ENCODE assay signal across 23 mouse cellular contexts in genomic region chr5:110794363-110794762, GRCm38 (mm10). TPM values are rescaled to one million over a fixed set of nuclear protein-coding genes. Genes with fewer than 3 reads are reported as not detected.
DNase-seq lines count a peak whose midpoint lies in the region; ATAC-seq and TF ChIP-seq lines count a peak whose summit lies in the region.
"Had no signal": no experiment of that assay in that cellular context is flagged by ENCODE, and none has a peak within 500 bp of the region (broad histone marks: within the 10 kb centered on the region; RNA-seq: fewer than 3 reads in every experiment).

No protein-coding gene starts in this region.

- peaks cover 26% of the 10 kb centered on the region for H3K4me1 ChIP-seq in liver, adult 2 months (ENCODE audit: control insufficient read depth, insufficient read depth, low read length)
- no peaks in the 10 kb centered on the region for H3K4me1 ChIP-seq in hindbrain, embryonic 14.5 days (replicated peaks; ENCODE audit: control insufficient read depth, insufficient read depth, low read length)
- H3K4me1 ChIP-seq: forebrain, embryonic 13.5 days; hindbrain, embryonic 12.5 days; lung, embryonic 15.5 days; midbrain, embryonic 10.5 days; neural tube, embryonic 12.5 days had no signal

- no peak for TF ChIP-seq POLR2A in liver, adult 2 months (IDR thresholded peaks at IDR 0.05; ENCODE audit: extremely low read depth, insufficient read depth, low read length)

- DNase-seq in gastrocnemius, postnatal 10 days, result peak; percentile 47
- no peak for DNase-seq in gastrocnemius, postnatal 36 days
- DNase-seq in liver, adult 2 months (ENCODE audit: extremely low read depth, low read depth, low spot score), result peak; percentile 35
- no peak for DNase-seq in liver
- peak; percentile 53 for DNase-seq in kidney, postnatal 10 days
- no peak for DNase-seq in hindbrain, embryonic 14.5 days (ENCODE audit: low spot score)
- DNase-seq in retina, postnatal 1 day, result no peak
- DNase-seq: adrenal gland, postnatal 25 days; layer of hippocampus, adult 9-11 months; right cerebral cortex, postnatal 4 days; thymus, adult 18-20 months; thymus, postnatal 36 days had no signal

- no peak overlapping the region for H3K27ac ChIP-seq in liver, adult 2 months (replicated peaks; ENCODE audit: insufficient read depth, low read depth, low read length)
- no peak overlapping the region for H3K27ac ChIP-seq in hindbrain, embryonic 14.5 days
- H3K27ac ChIP-seq: forebrain, embryonic 13.5 days; heart, embryonic 15.5 days; hindbrain, embryonic 12.5 days; lung, embryonic 15.5 days; midbrain, embryonic 10.5 days; neural tube, embryonic 12.5 days; stomach, postnatal 0 days had no signal

- H3K9ac ChIP-seq in liver, adult 2 months (ENCODE audit: low read depth, low read length), result no peak overlapping the region
- no peak overlapping the region for H3K9ac ChIP-seq in hindbrain, embryonic 14.5 days
- H3K9ac ChIP-seq: forebrain, embryonic 13.5 days; heart, embryonic 15.5 days; hindbrain, embryonic 12.5 days; lung, embryonic 15.5 days; neural tube, embryonic 12.5 days had no signal

- whole genome bisulfite sequencing in liver, adult 2 months, result 51% methylated on average over 7 of the region's 7 CpGs
- 89% methylated on average over 7 of the region's 7 CpGs for WGBS in hindbrain, embryonic 14.5 days

- ATAC-seq in hindbrain, embryonic 14.5 days (ENCODE audit: low FRiP score), result no peak
- ATAC-seq: CD4-positive, CD25-positive, alpha-beta regulatory T cell, adult 4 months; forebrain, embryonic 13.5 days; intestine, embryonic 16.5 days had no signal

- H3K79me2 ChIP-seq in liver, adult 2 months (ENCODE audit: control insufficient read depth, insufficient read depth, low read length), result no peaks in the 10 kb centered on the region

- no peaks in the 10 kb centered on the region for H3K27me3 ChIP-seq in liver, adult 2 months (ENCODE audit: control insufficient read depth, insufficient read depth, low read length)
- no peaks in the 10 kb centered on the region for H3K27me3 ChIP-seq in hindbrain, embryonic 14.5 days (ENCODE audit: control insufficient read depth, insufficient read depth, low read length)
- H3K27me3 ChIP-seq: forebrain, embryonic 13.5 days; heart, embryonic 15.5 days; hindbrain, embryonic 12.5 days; lung, embryonic 15.5 days; neural tube, embryonic 12.5 days had no signal

- peaks cover 62% of the 10 kb centered on the region for H3K36me3 ChIP-seq in liver, adult 2 months (ENCODE audit: control insufficient read depth, insufficient read depth, low read length)
- H3K36me3 ChIP-seq in hindbrain, embryonic 14.5 days (replicated peaks; ENCODE audit: control insufficient read depth, insufficient read depth), result peaks cover 99% of the 10 kb centered on the region

- H3K9me3 ChIP-seq in hindbrain, embryonic 14.5 days (ENCODE audit: control insufficient read depth, low read length), result no peaks in the 10 kb centered on the region
- H3K9me3 ChIP-seq: forebrain, embryonic 13.5 days; heart, embryonic 15.5 days; hindbrain, embryonic 12.5 days; lung, embryonic 15.5 days; midbrain, embryonic 10.5 days; neural tube, embryonic 12.5 days had no signal

- no peak overlapping the region for H3K4me2 ChIP-seq in hindbrain, embryonic 14.5 days (replicated peaks)
- H3K4me2 ChIP-seq: forebrain, embryonic 13.5 days; heart, embryonic 15.5 days; hindbrain, embryonic 12.5 days; liver, embryonic 11.5 days; lung, embryonic 15.5 days; neural tube, embryonic 12.5 days had no signal

- no peak overlapping the region for H3K4me3 ChIP-seq in liver, adult 2 months (ENCODE audit: insufficient read depth, low read depth, low read length)
- H3K4me3 ChIP-seq in hindbrain, embryonic 14.5 days (replicated peaks; ENCODE audit: low read length), result no peak overlapping the region
- H3K4me3 ChIP-seq: forebrain, embryonic 13.5 days; heart, embryonic 15.5 days; hindbrain, embryonic 12.5 days; lung, embryonic 15.5 days; midbrain, embryonic 10.5 days; myocyte; neural tube, embryonic 12.5 days had no signal

- intact Hi-C loops in gastrocnemius, postnatal 36 days (cut with DNase I), result no loop called here

- no peak for TF ChIP-seq CTCF in liver, adult 2 months (IDR thresholded peaks at IDR 0.05; ENCODE audit: low read depth, low read length)

RNA-seq across cellular contexts. Expression of gene Pus1, which starts 13.9 kb away (rescaled TPM):
- total RNA-seq in gastrocnemius, postnatal 10 days (2021), result 10 to 100 TPM; 14.1 to 15.9 TPM
- total RNA-seq in gastrocnemius, postnatal 36 days (2021), result 1 to 10 TPM; 8.1 to 9.7 TPM
- 11.6 and 14.5 TPM in 2 replicates for total RNA-seq in liver, adult 2 months (2014; rRNA removed)
- 14.5 and 19.2 TPM in 2 replicates for polyA plus RNA-seq in liver, adult 2 months (2012; rRNA removed)
- 9.8 and 11.5 TPM in 2 replicates for polyA plus RNA-seq in hindbrain, embryonic 14.5 days (2014; fragmentation: Nextera tagmentation; extraction: Ambion mirVana)

RNA-seq across cellular contexts. Expression of gene Ulk1, which starts 15.5 kb away (rescaled TPM):
- 10 to 100 TPM; 26.2 to 34.1 TPM for total RNA-seq in gastrocnemius, postnatal 10 days (2021)
- 10 to 100 TPM; 46.3 to 49.4 TPM for total RNA-seq in gastrocnemius, postnatal 36 days (2021)
- total RNA-seq in liver, adult 2 months (2014; rRNA removed), result 29.0 and 38.7 TPM in 2 replicates
- polyA plus RNA-seq in liver, adult 2 months (2012; rRNA removed), result 33.8 and 44.4 TPM in 2 replicates
- 48.9 and 49.6 TPM in 2 replicates for polyA plus RNA-seq in hindbrain, embryonic 14.5 days (2014; fragmentation: Nextera tagmentation; extraction: Ambion mirVana)

RNA-seq across cellular contexts. Expression of gene Ep400, which starts 23.8 kb away (rescaled TPM):
- 10 to 100 TPM; 34.9 to 51.7 TPM for total RNA-seq in gastrocnemius, postnatal 10 days (2021)
- 10 to 100 TPM; 21.4 TPM for total RNA-seq in gastrocnemius, postnatal 36 days (2021)
- total RNA-seq in liver, adult 2 months (2014; rRNA removed), result 15.2 and 23.4 TPM in 2 replicates
- polyA plus RNA-seq in liver, adult 2 months (2012; rRNA removed), result 11.4 and 15.4 TPM in 2 replicates
- polyA plus RNA-seq in hindbrain, embryonic 14.5 days (2014; fragmentation: Nextera tagmentation; extraction: Ambion mirVana), result 43.3 and 45.5 TPM in 2 replicates

RNA-seq across cellular contexts. Expression of gene Hscb, which starts 45.2 kb away (rescaled TPM):
- 10 to 100 TPM; 12.0 to 12.8 TPM for total RNA-seq in gastrocnemius, postnatal 10 days (2021)
- 10 to 100 TPM; 12.3 to 14.1 TPM for total RNA-seq in gastrocnemius, postnatal 36 days (2021)
- 5.7 and 11.2 TPM in 2 replicates for total RNA-seq in liver, adult 2 months (2014; rRNA removed)
- 5.0 and 6.6 TPM in 2 replicates for polyA plus RNA-seq in liver, adult 2 months (2012; rRNA removed)
- polyA plus RNA-seq in hindbrain, embryonic 14.5 days (2014; fragmentation: Nextera tagmentation; extraction: Ambion mirVana), result 7.8 and 10.3 TPM in 2 replicates

RNA-seq across cellular contexts. Expression of gene Chek2, which starts 45.4 kb away (rescaled TPM):
- 1 to 10 TPM; 3.8 to 5.0 TPM for total RNA-seq in gastrocnemius, postnatal 10 days (2021)
- 1 to 10 TPM; 1.1 to 1.3 TPM for total RNA-seq in gastrocnemius, postnatal 36 days (2021)
- total RNA-seq in liver, adult 2 months (2014; rRNA removed), result 2.6 and 3.6 TPM in 2 replicates
- 1.5 and 1.6 TPM in 2 replicates for polyA plus RNA-seq in liver, adult 2 months (2012; rRNA removed)
- 5.4 and 5.9 TPM in 2 replicates for polyA plus RNA-seq in hindbrain, embryonic 14.5 days (2014; fragmentation: Nextera tagmentation; extraction: Ambion mirVana)

Comparison
In these comparisons a context has a peak if more than half of its experiments do, and no peak if none do; other contexts are left out.
1. DNase-seq: peak in gastrocnemius, postnatal 10 days (single experiment), liver, adult 2 months (single experiment) and kidney, postnatal 10 days (single experiment); none in gastrocnemius, postnatal 36 days (0 of 2), liver (single experiment), hindbrain, embryonic 14.5 days (single experiment) and retina, postnatal 1 day (single experiment).